Mouse (Mus musculus) duodenum, adult 2 months (tissue): ENCODE results near the gene Sdad1. TPM values are rescaled to one million over a fixed set of nuclear protein-coding genes. Genes with fewer than 3 reads are reported as not detected.

Experiments
- polyA plus RNA-seq: library from polyadenylated mRNA; depleted of rRNA; stranded (reverse); fragments of >200 nt; gene quantifications from 2 replicates; pipeline ENCODE4 v1.2.3, GENCODE M21; 2012; ENCODE audit warnings: low replicate concordance; rRNA removed

Gene Sdad1
- polyA plus RNA-seq, result 3.0 and 8.2 TPM in 2 replicates

GRCm38 (mm10) chr5:92309681-92310511, at the start of gene Sdad1:
Gene Sdad1 (minus strand): TSS chr5:92310479.

DNA sequence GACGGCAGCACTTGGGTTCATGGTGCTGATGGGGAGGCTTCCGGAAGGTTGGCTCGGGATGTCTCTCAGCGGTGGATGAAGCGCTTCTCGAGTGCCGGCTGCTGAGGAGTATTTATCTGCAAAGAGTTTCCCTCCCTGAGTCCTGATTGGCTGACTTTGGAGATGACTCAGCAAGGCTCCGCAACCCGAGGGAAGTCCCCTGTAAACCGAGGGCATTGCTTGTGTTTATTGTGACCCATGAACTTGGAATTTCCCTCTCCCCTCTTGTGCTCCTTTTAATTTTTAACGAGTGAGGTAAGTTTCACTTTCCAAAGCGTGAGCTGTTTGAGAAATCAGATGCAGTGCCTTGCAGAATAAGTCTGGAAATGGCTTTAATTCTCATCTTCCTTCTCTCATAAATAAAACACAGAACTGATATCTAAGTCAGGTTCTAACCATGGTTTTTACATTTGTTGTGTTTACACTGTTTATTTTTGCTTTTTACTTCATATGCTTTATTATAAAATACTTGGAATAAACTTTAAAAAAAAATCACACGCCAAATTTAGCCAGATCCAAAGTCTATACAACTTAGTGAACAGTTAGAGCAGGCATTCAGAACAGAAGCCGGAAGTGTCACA, 38.6 kb upstream of the Sdad1 start, which contains the start of gene Cxcl10:
Gene Cxcl10 (minus strand): TSS at position 96 of the 620 bp plus-strand sequence.

GRCm38 (mm10) chr5:92331635-92332338, 21.5 kb upstream of the Sdad1 start, which contains the start of gene Art3:
Gene Art3 (plus strand): TSS chr5:92331827.

DNA sequence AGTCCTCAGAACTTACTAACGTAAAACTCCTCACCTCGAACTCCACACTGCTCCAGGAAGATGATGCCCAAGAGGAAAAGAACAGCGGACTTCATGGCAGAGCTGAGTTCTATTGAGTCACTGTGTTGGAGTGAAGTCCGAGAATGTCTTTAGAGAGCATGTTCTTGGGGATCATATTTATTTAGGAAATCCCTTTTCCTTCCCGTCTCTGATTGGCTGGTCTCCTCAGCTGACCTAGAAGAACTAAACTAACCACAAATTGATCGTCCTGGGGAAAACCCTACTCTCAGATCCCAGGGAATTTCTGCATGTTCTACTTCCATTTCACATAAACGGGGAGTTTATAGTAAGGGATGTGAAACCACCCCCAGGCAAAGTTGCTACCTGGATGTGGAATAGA, 17.6 kb upstream of the Sdad1 start, which contains the start of gene Cxcl9:
Gene Cxcl9 (minus strand): TSS at position 151 of the 400 bp plus-strand sequence.

DNA sequence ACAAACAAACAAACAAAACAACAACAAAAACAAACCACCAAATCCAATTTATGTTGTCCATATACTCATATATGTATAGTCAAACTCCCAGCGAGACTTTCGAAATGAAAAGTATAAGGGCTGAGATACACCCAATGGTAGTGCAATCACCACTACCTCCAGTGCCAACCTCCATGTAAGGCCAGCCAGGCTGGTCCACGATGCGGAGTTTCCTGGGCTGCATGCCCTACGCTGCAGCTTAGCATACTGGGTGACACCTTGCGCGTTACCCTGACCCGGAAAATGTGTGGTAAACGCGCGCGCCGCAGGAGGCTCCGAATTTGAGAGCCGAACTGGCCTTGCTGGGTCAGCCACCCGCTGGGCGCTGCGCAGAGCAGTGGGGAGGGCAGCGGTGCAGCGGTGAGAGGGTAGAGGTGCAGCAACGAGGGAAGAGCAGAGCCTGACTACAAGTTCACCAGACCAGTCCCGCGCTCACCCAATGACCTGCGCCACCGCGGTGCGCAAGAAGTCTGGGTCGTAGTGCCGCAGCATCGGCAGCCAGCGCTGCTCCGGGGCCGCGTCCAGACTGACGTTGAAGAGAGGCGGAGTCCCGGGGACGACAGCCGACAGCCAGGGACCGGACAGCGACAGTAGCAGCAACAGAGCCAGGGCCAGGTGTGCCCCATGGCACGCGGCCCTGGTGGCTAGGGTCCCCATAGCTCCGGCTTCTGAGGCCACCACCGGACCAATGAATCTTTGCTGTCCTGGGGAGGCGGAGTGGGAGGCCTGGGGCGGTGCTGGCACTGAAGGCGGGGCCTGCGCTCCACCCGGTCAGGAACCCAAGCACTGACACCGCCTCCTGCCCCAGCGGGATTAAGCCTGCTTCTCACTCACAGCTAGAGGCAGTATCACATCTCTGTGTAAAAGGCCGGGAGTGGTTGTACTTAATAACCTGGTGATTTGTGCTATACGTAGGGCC, 32.6 kb downstream of the Sdad1 start, which contains the start of gene Naaa:
Gene Naaa (minus strand): TSS at position 734 of the 958 bp plus-strand sequence.

GRCm38 (mm10) chr5:92256218-92256617, 54.1 kb downstream of the Sdad1 start, which contains the start of gene Ppef2:
Gene Ppef2 (minus strand): TSS chr5:92256278.

Other genes with a start within 250 kb of the Sdad1 start
- gene G3bp2, start 226.8 kb downstream of the Sdad1 start, polyA plus RNA-seq, result 3.8 and 5.1 TPM in 2 replicates
- 15.4 and 21.6 TPM in 2 replicates for gene Uso1, start 172.5 kb downstream of the Sdad1 start, polyA plus RNA-seq
- gene U90926, start 95.1 kb downstream of the Sdad1 start, polyA plus RNA-seq, result not detected in 2 replicates
- 0.27 and 1.1 TPM in 2 replicates for gene Ppef2, start 54.2 kb downstream of the Sdad1 start, polyA plus RNA-seq
- gene Naaa, start 32.3 kb downstream of the Sdad1 start, polyA plus RNA-seq, result 42.0 and 59.7 TPM in 2 replicates
- gene Cxcl9, start 17.6 kb upstream of the Sdad1 start, polyA plus RNA-seq, result 0.61 and 2.8 TPM in 2 replicates
- 1.1 and 1.8 TPM in 2 replicates for gene Art3, start 21.3 kb upstream of the Sdad1 start, polyA plus RNA-seq
- gene Cxcl10, start 38.4 kb upstream of the Sdad1 start, polyA plus RNA-seq, result 4.9 and 11.2 TPM in 2 replicates
- gene Nup54, start 124.7 kb upstream of the Sdad1 start, polyA plus RNA-seq, result 3.4 and 4.5 TPM in 2 replicates
- gene Scarb2, start 196.4 kb upstream of the Sdad1 start, polyA plus RNA-seq, result 6.4 and 10.0 TPM in 2 replicates
- gene Fam47e, start 244.6 kb upstream of the Sdad1 start, polyA plus RNA-seq, result 0.47 TPM in 1 of 2 replicates, not detected in the other